Mouse (Mus musculus): ENCODE data around the gene Bcl11a. TPM values are rescaled to one million over a fixed set of nuclear protein-coding genes. Genes with fewer than 3 reads are reported as not detected.

Gene Bcl11a
- polyA plus RNA-seq, 1 experiment from 2014 or later: 40.8 TPM

DNA sequence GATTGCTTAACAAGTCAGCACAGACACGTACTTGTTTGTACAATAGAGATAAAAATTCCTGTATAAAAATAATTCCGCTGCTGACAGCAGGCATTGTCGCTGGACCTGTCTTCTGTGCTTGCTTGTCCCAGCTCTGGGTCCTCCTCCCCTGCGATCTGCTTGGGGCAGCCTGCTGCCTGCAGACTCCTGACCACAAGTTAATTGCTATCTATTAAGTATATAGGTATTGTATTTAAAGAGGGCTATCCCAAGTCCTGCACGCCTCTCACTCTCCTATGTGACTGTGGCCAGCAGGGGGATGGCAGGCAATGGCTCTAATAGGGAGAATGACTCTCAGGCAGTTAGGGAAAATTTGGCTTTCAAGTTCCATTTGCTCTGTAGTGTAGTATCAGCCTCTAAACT is 16.2 kb downstream of the Bcl11a start:
- Histone ChIP-seq H3K4me1 (ENCODE audit: control insufficient read depth, insufficient read depth, low read length) (peaks cover 51% of the 10 kb centered on the region), H3K27ac (ENCODE audit: low read length) (no peak overlapping the region), H3K4me3 (ENCODE audit: low read depth, low read length) (no peak overlapping the region), H3K27me3 (ENCODE audit: control insufficient read depth, insufficient read depth, low read length) (no peaks in the 10 kb centered on the region), H3K9me3 (ENCODE audit: control insufficient read depth, low read depth, low read length) (no peaks in the 10 kb centered on the region), H3K36me3 (ENCODE audit: control insufficient read depth, insufficient read depth, low read length) (peaks cover 4% of the 10 kb centered on the region), H3K9ac (replicated peaks; ENCODE audit: low read depth, low read length) (no peak overlapping the region), H3K4me2 (replicated peaks; ENCODE audit: low read depth, low read length) (no peak overlapping the region)
- no peak for ATAC-seq (ENCODE audit: insufficient number of reproducible peaks, insufficient read depth, low FRiP score, low read depth)
- 54% methylated on average over 5 of the region's 5 CpGs for WGBS

- ATAC-seq (ENCODE audit: insufficient number of reproducible peaks, insufficient read depth, low FRiP score, low read depth): no peak
- H3K27me3 ChIP-seq (ENCODE audit: control insufficient read depth, insufficient read depth, low read length): no peaks in the 10 kb centered on the region
- H3K4me2 ChIP-seq (replicated peaks; ENCODE audit: low read depth, low read length): peak overlapping the region; percentile 28
- no peak overlapping the region for H3K9ac ChIP-seq (replicated peaks; ENCODE audit: low read depth, low read length)
- WGBS: 12% methylated on average over 9 of the region's 9 CpGs
- no peaks in the 10 kb centered on the region for H3K36me3 ChIP-seq (ENCODE audit: control insufficient read depth, insufficient read depth, low read length)
- no peaks in the 10 kb centered on the region for H3K9me3 ChIP-seq (ENCODE audit: control insufficient read depth, low read depth, low read length)
- H3K4me1 ChIP-seq (ENCODE audit: control insufficient read depth, insufficient read depth, low read length): peaks cover 57% of the 10 kb centered on the region
- H3K27ac ChIP-seq (ENCODE audit: low read length): peak overlapping the region; percentile 58; the same call in 1 of the 2 replicates
- H3K4me3 ChIP-seq (ENCODE audit: low read depth, low read length): no peak overlapping the region
Observed at GRCm38 (mm10) chr11:24095236-24095635, 17.4 kb downstream of the Bcl11a start.

GRCm38 (mm10) chr11:24095656-24096353 is 17.9 kb downstream of the Bcl11a start:
- Histone ChIP-seq H3K27me3 (ENCODE audit: control insufficient read depth, insufficient read depth, low read length) (no peaks in the 10 kb centered on the region), H3K9me3 (ENCODE audit: control insufficient read depth, low read depth, low read length) (no peaks in the 10 kb centered on the region), H3K4me3 (ENCODE audit: low read depth, low read length) (no peak overlapping the region), H3K4me2 (replicated peaks; ENCODE audit: low read depth, low read length) (peak overlapping the region; percentile 28; the same call in 1 of the 2 replicates), H3K36me3 (ENCODE audit: control insufficient read depth, insufficient read depth, low read length) (no peaks in the 10 kb centered on the region), H3K4me1 (ENCODE audit: control insufficient read depth, insufficient read depth, low read length) (peaks cover 63% of the 10 kb centered on the region), H3K9ac (replicated peaks; ENCODE audit: low read depth, low read length) (no peak overlapping the region), H3K27ac (ENCODE audit: low read length) (peak overlapping the region; percentile 58; the same call in 1 of the 2 replicates)
- WGBS: 59% methylated on average over 7 of the region's 7 CpGs
- no peak for ATAC-seq (ENCODE audit: insufficient number of reproducible peaks, insufficient read depth, low FRiP score, low read depth)

GRCm38 (mm10) chr11:24096483-24096882 is 18.6 kb downstream of the Bcl11a start:
- Histone ChIP-seq H3K36me3 (ENCODE audit: control insufficient read depth, insufficient read depth, low read length) (no peaks in the 10 kb centered on the region), H3K4me1 (ENCODE audit: control insufficient read depth, insufficient read depth, low read length) (peaks cover 61% of the 10 kb centered on the region), H3K9me3 (ENCODE audit: control insufficient read depth, low read depth, low read length) (no peaks in the 10 kb centered on the region), H3K4me2 (replicated peaks; ENCODE audit: low read depth, low read length) (no peak overlapping the region), H3K27me3 (ENCODE audit: control insufficient read depth, insufficient read depth, low read length) (no peaks in the 10 kb centered on the region), H3K4me3 (ENCODE audit: low read depth, low read length) (no peak overlapping the region), H3K27ac (ENCODE audit: low read length) (0 out of 2 replicates have a peak overlapping the region, but pooled peaks have one; percentile 10), H3K9ac (replicated peaks; ENCODE audit: low read depth, low read length) (no peak overlapping the region)
- ATAC-seq (ENCODE audit: insufficient number of reproducible peaks, insufficient read depth, low FRiP score, low read depth): no peak
- WGBS: 40% methylated on average over 6 of the region's 6 CpGs

- no peak overlapping the region for H3K4me2 ChIP-seq (replicated peaks; ENCODE audit: low read depth, low read length)
- no peak overlapping the region for H3K27ac ChIP-seq (ENCODE audit: low read length)
- H3K4me1 ChIP-seq (ENCODE audit: control insufficient read depth, insufficient read depth, low read length): peaks cover 57% of the 10 kb centered on the region
- H3K36me3 ChIP-seq (ENCODE audit: control insufficient read depth, insufficient read depth, low read length): no peaks in the 10 kb centered on the region
- WGBS: 42% methylated on average over 6 of the region's 6 CpGs
- no peaks in the 10 kb centered on the region for H3K9me3 ChIP-seq (ENCODE audit: control insufficient read depth, low read depth, low read length)
- H3K27me3 ChIP-seq (ENCODE audit: control insufficient read depth, insufficient read depth, low read length): no peaks in the 10 kb centered on the region
- H3K4me3 ChIP-seq (ENCODE audit: low read depth, low read length): no peak overlapping the region
- no peak overlapping the region for H3K9ac ChIP-seq (replicated peaks; ENCODE audit: low read depth, low read length)
- no peak for ATAC-seq (ENCODE audit: insufficient number of reproducible peaks, insufficient read depth, low FRiP score, low read depth)
Observed at GRCm38 (mm10) chr11:24097026-24097425, 19.2 kb downstream of the Bcl11a start.

DNA sequence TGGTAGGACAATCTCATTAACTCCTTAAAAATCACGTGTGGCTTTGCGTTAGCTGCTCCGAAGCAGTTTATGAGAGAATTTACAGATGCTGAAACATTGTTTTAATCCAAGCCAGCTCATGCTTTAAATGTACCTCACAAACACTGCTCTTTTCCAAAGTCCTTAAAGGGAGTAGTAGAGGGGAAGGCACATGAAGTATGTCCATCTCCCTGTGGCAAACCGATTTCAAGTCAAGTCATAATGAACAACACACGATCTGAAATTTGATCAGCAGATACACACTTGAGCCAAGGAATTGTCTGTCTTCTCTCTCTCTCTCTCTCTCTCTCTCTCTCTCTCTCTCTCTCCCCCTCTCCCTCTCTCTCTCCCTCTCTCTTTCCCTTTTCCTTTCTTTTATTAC is 20.2 kb downstream of the Bcl11a start:
- no peak for ATAC-seq (ENCODE audit: insufficient number of reproducible peaks, insufficient read depth, low FRiP score, low read depth)
- Histone ChIP-seq H3K27ac (ENCODE audit: low read length) (no peak overlapping the region), H3K4me2 (replicated peaks; ENCODE audit: low read depth, low read length) (no peak overlapping the region), H3K4me3 (ENCODE audit: low read depth, low read length) (no peak overlapping the region), H3K9ac (replicated peaks; ENCODE audit: low read depth, low read length) (no peak overlapping the region), H3K27me3 (ENCODE audit: control insufficient read depth, insufficient read depth, low read length) (no peaks in the 10 kb centered on the region), H3K4me1 (ENCODE audit: control insufficient read depth, insufficient read depth, low read length) (peaks cover 54% of the 10 kb centered on the region), H3K36me3 (ENCODE audit: control insufficient read depth, insufficient read depth, low read length) (no peaks in the 10 kb centered on the region), H3K9me3 (ENCODE audit: control insufficient read depth, low read depth, low read length) (no peaks in the 10 kb centered on the region)
- WGBS: 69% methylated on average over 5 of the region's 5 CpGs

- no peaks in the 10 kb centered on the region for H3K27me3 ChIP-seq (ENCODE audit: control insufficient read depth, insufficient read depth, low read length)
- no peak for ATAC-seq (ENCODE audit: insufficient number of reproducible peaks, insufficient read depth, low FRiP score, low read depth)
- H3K9ac ChIP-seq (replicated peaks; ENCODE audit: low read depth, low read length): no peak overlapping the region
- no peaks in the 10 kb centered on the region for H3K36me3 ChIP-seq (ENCODE audit: control insufficient read depth, insufficient read depth, low read length)
- no peak overlapping the region for H3K4me2 ChIP-seq (replicated peaks; ENCODE audit: low read depth, low read length)
- no peak overlapping the region for H3K27ac ChIP-seq (ENCODE audit: low read length)
- no peaks in the 10 kb centered on the region for H3K9me3 ChIP-seq (ENCODE audit: control insufficient read depth, low read depth, low read length)
- 54% methylated on average over 3 of the region's 3 CpGs for WGBS
- H3K4me1 ChIP-seq (ENCODE audit: control insufficient read depth, insufficient read depth, low read length): peaks cover 54% of the 10 kb centered on the region
- H3K4me3 ChIP-seq (ENCODE audit: low read depth, low read length): no peak overlapping the region
Observed at GRCm38 (mm10) chr11:24098662-24099061, 20.8 kb downstream of the Bcl11a start.

DNA sequence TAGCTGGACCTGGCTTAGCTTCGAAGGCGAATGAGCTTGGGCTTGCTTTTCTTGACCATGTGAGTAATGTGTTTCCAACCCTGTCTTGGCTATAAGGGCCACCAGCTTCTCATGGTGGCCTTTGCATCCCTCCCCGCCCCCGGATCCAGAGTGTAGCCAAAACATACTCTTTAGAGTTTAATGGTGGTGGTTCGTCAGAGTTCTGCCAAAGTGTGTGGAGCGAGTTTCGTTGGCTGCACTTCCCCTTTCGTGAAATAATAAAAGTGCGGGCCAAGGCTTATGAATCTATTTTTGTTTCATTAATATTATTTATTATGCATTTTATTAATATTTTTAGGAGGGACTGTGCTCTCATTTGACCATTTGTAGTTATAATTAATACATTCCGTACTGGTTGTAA is 21.4 kb downstream of the Bcl11a start:
- H3K4me3 ChIP-seq (ENCODE audit: low read depth, low read length): no peak overlapping the region
- no peaks in the 10 kb centered on the region for H3K9me3 ChIP-seq (ENCODE audit: control insufficient read depth, low read depth, low read length)
- H3K27ac ChIP-seq (ENCODE audit: low read length): no peak overlapping the region
- no peaks in the 10 kb centered on the region for H3K36me3 ChIP-seq (ENCODE audit: control insufficient read depth, insufficient read depth, low read length)
- H3K27me3 ChIP-seq (ENCODE audit: control insufficient read depth, insufficient read depth, low read length): no peaks in the 10 kb centered on the region
- no peak for ATAC-seq (ENCODE audit: insufficient number of reproducible peaks, insufficient read depth, low FRiP score, low read depth)
- H3K4me2 ChIP-seq (replicated peaks; ENCODE audit: low read depth, low read length): no peak overlapping the region
- peaks cover 54% of the 10 kb centered on the region for H3K4me1 ChIP-seq (ENCODE audit: control insufficient read depth, insufficient read depth, low read length)
- WGBS: 62% methylated on average over 10 of the region's 10 CpGs
- no peak overlapping the region for H3K9ac ChIP-seq (replicated peaks; ENCODE audit: low read depth, low read length)

GRCm38 (mm10) chr11:24099886-24100293 is 22.0 kb downstream of the Bcl11a start:
- H3K4me2 ChIP-seq (replicated peaks; ENCODE audit: low read depth, low read length): no peak overlapping the region
- no peak overlapping the region for H3K4me3 ChIP-seq (ENCODE audit: low read depth, low read length)
- peak overlapping the region; percentile 17; the same call in 1 of the 2 replicates for H3K27ac ChIP-seq (ENCODE audit: low read length)
- H3K9ac ChIP-seq (replicated peaks; ENCODE audit: low read depth, low read length): no peak overlapping the region
- no peaks in the 10 kb centered on the region for H3K27me3 ChIP-seq (ENCODE audit: control insufficient read depth, insufficient read depth, low read length)
- no peaks in the 10 kb centered on the region for H3K36me3 ChIP-seq (ENCODE audit: control insufficient read depth, insufficient read depth, low read length)
- ATAC-seq (ENCODE audit: insufficient number of reproducible peaks, insufficient read depth, low FRiP score, low read depth): peak; percentile 82
- 7% methylated on average over 7 of the region's 7 CpGs for WGBS
- peaks cover 49% of the 10 kb centered on the region for H3K4me1 ChIP-seq (ENCODE audit: control insufficient read depth, insufficient read depth, low read length)
- H3K9me3 ChIP-seq (ENCODE audit: control insufficient read depth, low read depth, low read length): no peaks in the 10 kb centered on the region
